Mouse (Mus musculus) lung, postnatal 0 days (tissue): ENCODE results near the gene Gins3.

Experiments
- CTCF ChIP-seq: IDR thresholded peaks from 2 replicates; pipeline ENCODE4 v1.5.1; 2016; ENCODE audit warnings: antibody characterized with exemption, mild to moderate bottlenecking
- EP300 ChIP-seq: IDR thresholded peaks from 2 replicates; pipeline ENCODE4 v1.6.1; 2016; ENCODE audit warnings: antibody characterized with exemption, mild to moderate bottlenecking, control low read depth

DNA sequence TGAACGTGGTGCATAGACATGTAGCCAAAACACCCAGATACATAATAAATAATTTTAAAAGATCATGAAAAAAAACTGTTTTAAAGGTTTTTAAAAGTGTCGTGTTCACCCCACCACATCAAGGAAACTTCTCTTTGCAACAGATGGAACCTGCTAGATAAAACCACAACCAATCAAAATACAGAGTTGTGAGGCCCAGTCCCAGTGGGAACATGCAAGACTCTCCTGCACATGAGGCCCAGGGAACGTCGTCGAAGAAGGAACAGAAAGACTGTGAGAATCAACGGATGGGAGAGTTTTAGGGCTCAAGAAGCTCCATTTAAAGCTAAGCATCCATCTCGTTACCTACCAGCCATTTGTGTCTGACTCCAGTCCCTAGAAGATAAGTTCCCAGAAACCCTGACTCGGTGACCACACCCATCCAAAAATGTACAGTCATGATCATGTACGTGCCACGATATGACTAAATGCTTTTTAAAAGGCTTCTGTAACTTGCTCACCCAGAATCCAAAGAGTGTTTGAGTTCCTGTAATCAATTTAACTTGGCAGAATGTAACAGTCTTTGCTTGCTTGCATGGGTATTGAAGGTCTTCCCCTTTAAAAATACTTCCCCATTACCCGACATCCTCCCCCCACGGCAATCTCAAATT is 41.0 kb upstream of the Gins3 start:
- TF ChIP-seq CTCF (no peak), EP300 (no peak)
